Mouse (Mus musculus) stomach, postnatal 0 days (tissue): ENCODE measurements around the gene Sik3. TPM values are rescaled to one million over a fixed set of nuclear protein-coding genes. Genes with fewer than 3 reads are reported as not detected.

Experiments used
- ATAC-seq: fragments of 200-750 bp; cut with Nextera tagmentation; 2 replicates; pipeline ENCODE4 v1.8.0; 2017; ENCODE audit not compliant: low FRiP score, low TSS enrichment
- DNase-seq: peaks from one replicate; pipeline ENCODE4 v3.0.0-alpha.2; 2016; ENCODE audit warnings: low spot score
- H3K27ac ChIP-seq: fragments of 300-500 bp; sonication (generic); replicated peaks from 2 replicates; pipeline ENCODE4 v1.5.1; 2014; ENCODE audit warnings: mild to moderate bottlenecking, control low read depth
- H3K27me3 ChIP-seq: fragments of 300-500 bp; sonication (generic); 2 replicates; pipeline ENCODE4 v1.6.1; 2014; ENCODE audit warnings: low read length; ENCODE audit not compliant: control insufficient read depth, insufficient read depth
- H3K36me3 ChIP-seq: fragments of 300-500 bp; sonication (generic); 2 replicates; pipeline ENCODE4 v1.6.1; 2014; ENCODE audit warnings: low read length, mixed read lengths; ENCODE audit not compliant: control insufficient read depth, insufficient read depth
- H3K4me1 ChIP-seq: fragments of 300-500 bp; sonication (generic); replicated peaks from 2 replicates; pipeline ENCODE4 v1.6.1; 2014; ENCODE audit warnings: antibody characterized with exemption; ENCODE audit not compliant: control insufficient read depth, insufficient read depth
- H3K4me2 ChIP-seq: fragments of 300-500 bp; sonication (generic); replicated peaks from 2 replicates; pipeline ENCODE4 v1.6.1; 2014; ENCODE audit warnings: low read depth, mild to moderate bottlenecking, control low read depth, moderate library complexity
- H3K4me3 ChIP-seq: fragments of 300-500 bp; sonication (generic); 2 replicates; pipeline ENCODE4 v1.5.1; 2014; ENCODE audit warnings: low read depth, low read length, control low read depth
- H3K9ac ChIP-seq: fragments of 300-500 bp; sonication (generic); 2 replicates; pipeline ENCODE4 v1.6.1; 2014; ENCODE audit warnings: mild to moderate bottlenecking, low read length, control low read depth, mixed read lengths
- H3K9me3 ChIP-seq: fragments of 300-500 bp; sonication (generic); 2 replicates; pipeline ENCODE4 v1.6.1; 2016; ENCODE audit warnings: low read length; ENCODE audit not compliant: control insufficient read depth
- CTCF ChIP-seq: IDR thresholded peaks from 2 replicates; pipeline ENCODE4 v1.5.1; 2016; ENCODE audit warnings: antibody characterized with exemption, low read depth, mild to moderate bottlenecking, moderate library complexity
- EP300 ChIP-seq: optimal IDR thresholded peaks from 2 replicates; pipeline ENCODE3; 2016; ENCODE audit warnings: antibody characterized with exemption
- WGBS: fragments of 180-500 bp; shearing (Covaris S2); extraction: QIAGEN DNeasy Blood & Tissue Kit; methylation state at CpG from one replicate; pipeline ENCODE4 v1.1.7; 2014; 5-methylcytosine and 5-hydroxymethylcytosine counted together
- polyA plus RNA-seq: library from polyadenylated mRNA; unstranded; fragments of >200 nt; fragmentation: Nextera tagmentation; extraction: Ambion mirVana; gene quantifications from 2 replicates; pipeline ENCODE4 v1.2.1, GENCODE M21; 2015

The Sik3 gene
- polyA plus RNA-seq, 1 experiment from 2014 or later: 6.8 TPM

GRCm38 (mm10) chr9:46148723-46149122 lies 136.1 kb downstream of the Sik3 start:
- no peaks in the 10 kb centered on the region for H3K9me3 ChIP-seq
- TF ChIP-seq EP300 (no peak), CTCF (no peak)
- no peaks in the 10 kb centered on the region for H3K27me3 ChIP-seq
- no peak overlapping the region for H3K4me3 ChIP-seq
- no peak overlapping the region for H3K9ac ChIP-seq
- H3K27ac ChIP-seq: no peak overlapping the region
- 79% methylated on average over 4 of the region's 4 CpGs for WGBS
- no peak overlapping the region for H3K4me2 ChIP-seq
- DNase-seq (no peak), ATAC-seq (no peak)
- H3K36me3 ChIP-seq: no peaks in the 10 kb centered on the region
- H3K4me1 ChIP-seq: peaks cover 3% of the 10 kb centered on the region; the same call in 1 of the 2 replicates

DNA sequence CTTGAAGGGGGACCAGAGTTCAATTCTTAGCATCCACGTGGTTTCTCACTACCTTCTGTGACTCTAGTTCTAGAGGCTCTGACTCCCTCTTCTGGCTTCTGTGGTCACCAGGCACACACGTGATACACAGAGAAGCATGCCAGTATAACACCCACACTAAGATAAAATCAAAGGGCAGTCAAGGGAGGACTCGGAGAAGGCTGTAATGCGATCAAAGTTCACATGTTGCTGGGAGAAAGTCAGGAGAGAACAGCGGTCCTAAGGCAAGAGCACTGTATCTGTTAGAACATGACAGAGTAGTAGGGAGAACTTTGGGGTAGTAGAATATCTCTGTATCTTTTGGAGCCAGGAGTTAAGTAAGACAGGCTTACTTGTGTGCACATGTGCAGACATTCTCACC lies 136.8 kb downstream of the Sik3 start:
- Histone ChIP-seq H3K9me3 (no peaks in the 10 kb centered on the region), H3K9ac (no peak overlapping the region), H3K4me1 (peaks cover 3% of the 10 kb centered on the region; the same call in 1 of the 2 replicates), H3K4me2 (no peak overlapping the region), H3K4me3 (no peak overlapping the region), H3K27me3 (no peaks in the 10 kb centered on the region), H3K27ac (peak overlapping the region; percentile 10; the same call in 1 of the 2 replicates), H3K36me3 (no peaks in the 10 kb centered on the region)
- peak; percentile 80 for ATAC-seq
- TF ChIP-seq EP300 (no peak), CTCF (peak; percentile 28; the same call in 1 of the 2 replicates)
- DNase-seq: no peak
- 66% methylated on average over 5 of the region's 5 CpGs for WGBS

DNA sequence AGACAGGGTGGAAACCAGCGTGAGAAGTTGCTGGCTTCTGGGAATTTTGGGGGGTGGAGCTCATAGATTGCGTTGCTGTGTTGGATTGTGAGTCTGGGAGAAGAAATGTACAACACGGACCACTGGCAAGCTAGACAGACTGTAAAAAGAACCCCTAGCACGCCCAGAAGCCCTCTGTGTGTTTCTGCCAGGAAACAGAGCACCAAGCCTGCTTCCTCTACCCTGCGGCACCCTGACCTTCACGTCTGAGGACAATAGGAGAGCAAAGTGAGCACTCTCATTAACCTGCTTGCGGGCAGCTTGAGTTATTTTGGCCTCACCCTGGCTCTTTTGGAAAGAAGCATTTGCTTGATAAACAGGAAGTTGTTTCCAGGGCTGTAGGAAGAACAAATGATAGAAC lies 137.5 kb downstream of the Sik3 start:
- Histone ChIP-seq H3K4me3 (no peak overlapping the region), H3K27ac (peak overlapping the region; percentile 40; the same call in 1 of the 2 replicates), H3K9ac (no peak overlapping the region), H3K27me3 (no peaks in the 10 kb centered on the region), H3K4me1 (peaks cover 3% of the 10 kb centered on the region; the same call in 1 of the 2 replicates), H3K36me3 (no peaks in the 10 kb centered on the region), H3K4me2 (no peak overlapping the region), H3K9me3 (no peaks in the 10 kb centered on the region)
- no peak for ATAC-seq
- DNase-seq: no peak
- WGBS: 53% methylated on average over 7 of the region's 7 CpGs
- TF ChIP-seq EP300: no peak
- no peak for TF ChIP-seq CTCF

- no peak for DNase-seq
- ATAC-seq: no peak
- H3K4me3 ChIP-seq: no peak overlapping the region
- H3K36me3 ChIP-seq: no peaks in the 10 kb centered on the region
- no peaks in the 10 kb centered on the region for H3K27me3 ChIP-seq
- peaks cover 3% of the 10 kb centered on the region; the same call in 1 of the 2 replicates for H3K4me1 ChIP-seq
- 54% methylated on average over 2 of the region's 2 CpGs for WGBS
- TF ChIP-seq EP300: no peak
- no peak for TF ChIP-seq CTCF
- H3K27ac ChIP-seq: peak overlapping the region; percentile 65
- H3K9ac ChIP-seq: no peak overlapping the region
- H3K9me3 ChIP-seq: no peaks in the 10 kb centered on the region
- H3K4me2 ChIP-seq: no peak overlapping the region
These were observed 138.5 kb downstream of the Sik3 start for GRCm38 (mm10) chr9:46150890-46151703.

DNA sequence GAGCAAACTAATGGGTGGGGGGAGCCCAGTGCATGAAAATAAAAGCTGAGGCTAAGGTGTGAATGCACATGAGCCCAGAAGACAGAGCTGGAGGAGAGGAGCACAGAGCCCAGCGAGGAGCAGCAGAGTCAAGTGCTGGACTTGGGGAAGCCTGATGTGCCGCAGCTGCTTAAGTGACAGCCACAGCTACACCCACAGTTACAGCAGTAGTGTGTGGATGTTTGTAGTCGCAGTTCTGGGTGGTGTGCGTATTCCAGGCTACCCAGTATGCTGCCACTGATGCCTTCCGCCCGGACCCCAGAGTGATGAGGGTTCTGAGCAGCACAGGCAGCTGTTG lies 139.1 kb downstream of the Sik3 start:
- TF ChIP-seq CTCF (no peak), EP300 (no peak)
- no peak overlapping the region for H3K4me3 ChIP-seq
- H3K9me3 ChIP-seq: no peaks in the 10 kb centered on the region
- H3K9ac ChIP-seq: no peak overlapping the region
- H3K4me1 ChIP-seq: peaks cover 3% of the 10 kb centered on the region; the same call in 1 of the 2 replicates
- 44% methylated on average over 6 of the region's 6 CpGs for WGBS
- DNase-seq (no peak), ATAC-seq (peak; percentile 22; the same call in 1 of the 2 replicates)
- H3K4me2 ChIP-seq: no peak overlapping the region
- no peaks in the 10 kb centered on the region for H3K27me3 ChIP-seq
- no peaks in the 10 kb centered on the region for H3K36me3 ChIP-seq
- H3K27ac ChIP-seq: peak overlapping the region; percentile 65
